ENCODE assay signal across 8 mouse cellular contexts in the genomic region with DNA sequence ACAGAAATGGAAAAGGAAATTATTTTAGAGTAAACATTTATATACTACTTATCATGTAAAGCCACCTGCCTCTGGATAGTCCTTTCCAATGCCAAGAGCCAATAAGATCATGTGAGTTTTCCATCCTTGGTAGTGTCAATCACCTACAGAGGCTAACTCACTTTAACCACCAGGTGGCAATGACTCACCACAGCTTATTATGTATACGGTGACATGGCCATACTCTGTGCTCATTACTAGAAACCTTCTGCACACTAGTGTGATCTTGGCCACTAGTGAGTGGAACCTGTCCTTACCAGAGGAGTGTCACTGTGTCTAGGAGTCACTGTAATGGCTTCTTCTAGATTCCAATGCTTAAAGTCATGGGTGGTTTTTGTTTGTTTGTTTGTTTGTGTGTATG.
DNase-seq lines count a peak whose midpoint lies in the region; ATAC-seq and TF ChIP-seq lines count a peak whose summit lies in the region.

No protein-coding gene starts in this region.

- TF ChIP-seq CTCF in cortical plate, adult 2 months (IDR thresholded peaks at IDR 0.05; ENCODE audit: extremely low read depth, insufficient read depth, low read length) = peak; percentile 29; the same call in 1 of the 2 replicates

- H3K4me1 ChIP-seq in lung, embryonic 16.5 days (replicated peaks; ENCODE audit: control insufficient read depth, insufficient read depth, low read length) = peaks cover 6% of the 10 kb centered on the region; the same call in 1 of the 2 replicates
- no peaks in the 10 kb centered on the region for H3K4me1 ChIP-seq in cortical plate, adult 2 months (ENCODE audit: control insufficient read depth, insufficient read depth, low read length)

- no peak overlapping the region for H3K27ac ChIP-seq in lung, embryonic 16.5 days (ENCODE audit: low read length)
- H3K27ac ChIP-seq in cortical plate, adult 2 months (ENCODE audit: insufficient read depth, low read length) = no peak overlapping the region

- no peak for DNase-seq in lung, postnatal 14 days
- peak; percentile 21 for DNase-seq in heart, postnatal 4 days
- DNase-seq in lung, postnatal 36 days = peak; percentile 2
- DNase-seq in spleen, adult 12 weeks (ENCODE audit: low spot score) = no peak
- no peak for DNase-seq in layer of hippocampus, postnatal 25 days (ENCODE audit: extremely low spot score in 1 of 2, low spot score in 1 of 2)
- no peak for DNase-seq in left cerebral cortex, postnatal 10 days (ENCODE audit: extremely low spot score in 1 of 2, low spot score in 2 of 2)

- TF ChIP-seq POLR2A in cortical plate, adult 2 months (IDR thresholded peaks at IDR 0.05; ENCODE audit: extremely low read depth, insufficient read depth, low read length) = no peak

- no peaks in the 10 kb centered on the region for H3K9me3 ChIP-seq in lung, embryonic 16.5 days (ENCODE audit: control insufficient read depth, low read length)

- H3K4me2 ChIP-seq in lung, embryonic 16.5 days (ENCODE audit: low read depth, low read length) = no peak overlapping the region

- ATAC-seq in lung, embryonic 16.5 days (ENCODE audit: low read depth) = peak; percentile 62; the same call in 1 of the 2 replicates

- no peak overlapping the region for H3K9ac ChIP-seq in lung, embryonic 16.5 days (ENCODE audit: low read length)

- H3K4me3 ChIP-seq in lung, embryonic 16.5 days (ENCODE audit: low read length) = no peak overlapping the region
- no peak overlapping the region for H3K4me3 ChIP-seq in cortical plate, adult 2 months (ENCODE audit: insufficient read depth, low read length)

- no peaks in the 10 kb centered on the region for H3K27me3 ChIP-seq in lung, embryonic 16.5 days (ENCODE audit: control insufficient read depth, insufficient read depth, low read depth, low read length)

- intact Hi-C loops in left cerebral cortex, postnatal 10 days (cut with DNase I) = loop anchor here (5.0 kb wide), 1 partner anchor 367 kb away; the partner anchor contains the start of gene Gpc6

- H3K36me3 ChIP-seq in lung, embryonic 16.5 days (ENCODE audit: control insufficient read depth, insufficient read depth, low read length) = no peaks in the 10 kb centered on the region

- 41% methylated on average over 1 of the region's 1 CpGs for WGBS in lung, embryonic 16.5 days

Comparison
In these comparisons a context has a peak if more than half of its experiments do, and no peak if none do; other contexts are left out.
1. DNase-seq: peak in heart, postnatal 4 days (single experiment) and lung, postnatal 36 days (single experiment); none in lung, postnatal 14 days (single experiment), spleen, adult 12 weeks (single experiment), layer of hippocampus, postnatal 25 days (0 of 2) and left cerebral cortex, postnatal 10 days (0 of 2).